Mouse (Mus musculus): ENCODE measurements around the gene Slc45a3. TPM values are rescaled to one million over a fixed set of nuclear protein-coding genes. Genes with fewer than 3 reads are reported as not detected.

The Slc45a3 gene
- polyA plus RNA-seq, 1 experiment from 2014 or later: 8.4 TPM

DNA sequence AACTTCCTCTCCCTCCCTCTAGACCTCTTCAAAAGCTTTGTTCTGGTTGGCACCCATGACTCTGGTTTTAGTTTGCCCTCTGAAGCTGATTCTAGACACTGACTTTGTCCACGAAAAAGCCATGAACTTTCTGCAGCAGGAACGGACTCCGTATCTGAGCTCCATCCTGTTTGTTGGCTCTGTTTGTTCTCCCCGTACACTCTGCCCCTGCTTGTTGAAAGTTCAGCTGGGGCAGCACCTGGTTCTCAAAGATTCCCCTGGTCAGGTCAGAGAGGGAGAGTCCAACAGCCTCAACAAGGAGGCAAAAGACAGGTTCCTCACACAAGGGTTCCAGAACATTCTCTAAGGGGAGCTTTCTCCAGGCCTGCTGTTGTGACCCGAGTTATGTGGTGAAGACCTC is 5.4 kb upstream of the Slc45a3 start:
- Histone ChIP-seq H3K4me1 (replicated peaks; ENCODE audit: control insufficient read depth, insufficient read depth, low read length) (no peaks in the 10 kb centered on the region; the same call in 1 of the 2 replicates), H3K27ac (ENCODE audit: low read depth, low read length) (no peak overlapping the region), H3K4me3 (ENCODE audit: low read depth, low read length) (no peak overlapping the region), H3K36me3 (ENCODE audit: control insufficient read depth, insufficient read depth, low read length) (no peaks in the 10 kb centered on the region), H3K9ac (ENCODE audit: low read length) (no peak overlapping the region), H3K27me3 (ENCODE audit: control insufficient read depth, insufficient read depth, low read length) (0 out of 2 replicates have a peak, but pooled peaks cover 2% of the 10 kb centered on the region), H3K4me2 (ENCODE audit: low read depth, low read length, severe bottlenecking) (no peak overlapping the region), H3K9me3 (ENCODE audit: control insufficient read depth, low read length) (no peaks in the 10 kb centered on the region)
- DNase-seq (ENCODE audit: low spot score): no peak
- ATAC-seq (replicated peaks; ENCODE audit: low FRiP score): no peak
- 85% methylated on average over 5 of the region's 5 CpGs for WGBS

DNA sequence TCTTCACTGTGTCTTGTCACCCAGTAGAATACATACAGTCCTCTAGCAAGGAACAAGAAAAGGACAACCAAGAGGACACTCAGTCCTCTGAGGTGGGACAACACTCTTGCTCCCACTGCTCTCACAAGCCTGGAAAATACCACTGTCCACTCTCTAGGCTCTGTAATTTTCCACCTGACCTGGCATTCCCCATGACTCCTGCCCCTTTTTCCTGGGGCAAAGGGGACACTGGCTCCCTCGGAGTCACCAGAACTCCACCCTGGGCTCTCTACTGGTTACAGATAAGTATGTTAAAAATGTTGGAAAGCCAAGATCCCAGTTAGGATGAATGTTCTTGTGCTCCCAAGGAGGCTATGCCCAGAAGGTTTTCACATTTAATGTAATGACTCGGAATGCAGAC is 1.8 kb upstream of the Slc45a3 start:
- WGBS: 58% methylated on average over 2 of the region's 2 CpGs
- Histone ChIP-seq H3K4me1 (replicated peaks; ENCODE audit: control insufficient read depth, insufficient read depth, low read length) (peaks cover 14% of the 10 kb centered on the region; the same call in 1 of the 2 replicates), H3K36me3 (ENCODE audit: control insufficient read depth, insufficient read depth, low read length) (no peaks in the 10 kb centered on the region), H3K9ac (ENCODE audit: low read length) (no peak overlapping the region), H3K27ac (ENCODE audit: low read depth, low read length) (no peak overlapping the region), H3K4me2 (ENCODE audit: low read depth, low read length, severe bottlenecking) (no peak overlapping the region), H3K27me3 (ENCODE audit: control insufficient read depth, insufficient read depth, low read length) (peaks cover 10% of the 10 kb centered on the region; the same call in 1 of the 2 replicates), H3K4me3 (ENCODE audit: low read depth, low read length) (no peak overlapping the region), H3K9me3 (ENCODE audit: control insufficient read depth, low read length) (no peaks in the 10 kb centered on the region)
- DNase-seq (ENCODE audit: low spot score): no peak
- no peak for ATAC-seq (replicated peaks; ENCODE audit: low FRiP score)

DNA sequence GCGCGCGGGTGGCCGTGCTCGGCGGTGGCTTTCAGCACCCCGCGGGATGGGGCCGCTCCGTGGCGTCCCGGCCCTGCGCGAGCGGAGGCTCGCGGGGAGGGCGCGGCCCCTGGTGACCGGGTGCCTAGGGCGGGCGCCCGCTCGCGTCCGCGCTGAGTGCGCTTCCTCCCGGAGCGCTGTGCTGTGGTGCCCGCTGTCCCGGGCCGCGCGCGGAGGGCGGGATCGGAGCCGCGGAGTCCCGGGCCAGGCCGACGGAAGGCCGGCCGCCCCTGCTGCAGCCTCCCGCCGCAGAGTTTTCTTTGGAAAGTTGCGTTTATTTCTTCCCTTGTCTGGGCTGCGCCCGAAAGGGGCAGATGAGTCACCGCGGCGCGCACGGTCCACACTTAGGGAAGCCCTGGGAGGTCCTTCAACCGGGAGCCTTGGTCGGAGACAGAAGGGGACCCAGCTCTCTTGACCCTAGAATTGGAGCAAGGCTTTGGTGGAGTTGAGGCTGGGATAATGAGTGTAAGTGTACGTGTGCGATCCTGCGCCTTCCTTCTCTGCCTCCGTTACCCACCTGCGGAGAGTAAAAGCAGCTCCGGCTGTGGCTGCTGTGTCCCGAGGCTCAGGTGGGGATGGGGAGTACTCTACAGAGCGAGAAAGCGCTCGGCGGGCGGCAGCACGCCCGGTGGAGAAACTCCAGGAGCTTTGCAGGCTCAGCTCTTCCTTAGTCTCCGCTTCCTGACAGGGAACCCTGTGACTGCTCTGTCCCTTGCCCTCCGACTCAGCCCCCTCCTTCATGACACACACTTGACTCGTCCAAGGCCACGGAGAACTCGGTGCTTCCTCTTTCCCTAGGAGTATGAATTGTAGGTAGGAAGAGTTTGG is 551 bp downstream of the Slc45a3 start:
- Histone ChIP-seq H3K27ac (ENCODE audit: low read depth, low read length) (no peak overlapping the region), H3K4me2 (ENCODE audit: low read depth, low read length, severe bottlenecking) (peak overlapping the region; percentile 96), H3K4me3 (ENCODE audit: low read depth, low read length) (peak overlapping the region; percentile 82), H3K4me1 (replicated peaks; ENCODE audit: control insufficient read depth, insufficient read depth, low read length) (peaks cover 20% of the 10 kb centered on the region; the same call in 1 of the 2 replicates), H3K27me3 (ENCODE audit: control insufficient read depth, insufficient read depth, low read length) (peaks cover 10% of the 10 kb centered on the region; the same call in 1 of the 2 replicates), H3K9me3 (ENCODE audit: control insufficient read depth, low read length) (no peaks in the 10 kb centered on the region), H3K9ac (ENCODE audit: low read length) (peak overlapping the region; percentile 79), H3K36me3 (ENCODE audit: control insufficient read depth, insufficient read depth, low read length) (no peaks in the 10 kb centered on the region)
- ATAC-seq (replicated peaks; ENCODE audit: low FRiP score) (peak; percentile 76), DNase-seq (ENCODE audit: low spot score) (peak; percentile 58)
- under 1% methylated on average over 70 of the region's 76 CpGs for WGBS

DNA sequence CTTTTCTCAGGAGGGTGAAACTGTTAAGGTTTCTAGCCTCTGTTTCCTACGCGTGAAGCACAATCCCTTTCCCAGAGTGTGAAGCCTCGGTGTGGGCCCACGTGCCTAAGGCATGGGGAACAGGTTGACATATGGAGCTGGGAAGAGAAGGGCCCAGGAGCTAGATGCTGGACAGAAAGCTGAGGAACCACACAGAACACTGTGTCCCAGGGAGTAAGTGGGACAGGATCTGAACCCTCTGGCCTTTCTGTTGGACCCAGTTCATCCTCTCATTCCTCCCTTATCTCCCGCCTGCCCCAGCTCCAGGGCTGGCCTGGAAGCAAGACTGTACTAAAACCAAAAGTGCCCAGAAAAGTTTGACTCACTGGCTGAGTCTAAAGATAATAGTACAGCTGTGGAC is 1.3 kb downstream of the Slc45a3 start:
- peaks cover 10% of the 10 kb centered on the region; the same call in 1 of the 2 replicates for H3K27me3 ChIP-seq (ENCODE audit: control insufficient read depth, insufficient read depth, low read length)
- no peaks in the 10 kb centered on the region for H3K9me3 ChIP-seq (ENCODE audit: control insufficient read depth, low read length)
- peak overlapping the region; percentile 82 for H3K4me3 ChIP-seq (ENCODE audit: low read depth, low read length)
- DNase-seq (ENCODE audit: low spot score): no peak
- H3K36me3 ChIP-seq (ENCODE audit: control insufficient read depth, insufficient read depth, low read length): no peaks in the 10 kb centered on the region
- H3K9ac ChIP-seq (ENCODE audit: low read length): peak overlapping the region; percentile 79; the same call in 1 of the 2 replicates
- H3K4me1 ChIP-seq (replicated peaks; ENCODE audit: control insufficient read depth, insufficient read depth, low read length): peaks cover 20% of the 10 kb centered on the region; the same call in 1 of the 2 replicates
- ATAC-seq (replicated peaks; ENCODE audit: low FRiP score): no peak
- 27% methylated on average over 5 of the region's 5 CpGs for WGBS
- peak overlapping the region; percentile 96 for H3K4me2 ChIP-seq (ENCODE audit: low read depth, low read length, severe bottlenecking)
- no peak overlapping the region for H3K27ac ChIP-seq (ENCODE audit: low read depth, low read length)

DNA sequence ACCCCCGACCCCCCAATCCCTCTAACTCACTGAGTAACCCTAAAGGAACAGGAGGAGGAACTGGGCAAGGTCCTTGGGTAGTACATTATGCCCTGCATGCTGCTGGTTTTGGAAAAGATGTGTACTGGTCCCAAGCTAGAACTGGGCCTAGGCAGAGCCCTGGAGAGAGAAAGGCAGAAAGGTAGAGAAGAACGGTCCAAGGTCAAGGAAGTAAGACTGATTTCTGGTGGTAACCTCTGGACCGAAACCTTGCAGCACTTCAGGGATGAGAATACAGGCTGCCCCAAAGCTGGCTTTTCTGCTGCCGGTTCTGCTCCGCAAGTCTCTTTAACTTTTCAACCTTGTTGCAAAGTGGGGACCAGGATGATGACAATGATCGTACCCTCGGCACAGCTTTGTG is 1.8 kb downstream of the Slc45a3 start:
- WGBS: 69% methylated on average over 7 of the region's 7 CpGs
- no peak overlapping the region for H3K4me2 ChIP-seq (ENCODE audit: low read depth, low read length, severe bottlenecking)
- H3K9ac ChIP-seq (ENCODE audit: low read length): no peak overlapping the region
- H3K27ac ChIP-seq (ENCODE audit: low read depth, low read length): no peak overlapping the region
- H3K4me1 ChIP-seq (replicated peaks; ENCODE audit: control insufficient read depth, insufficient read depth, low read length): peaks cover 20% of the 10 kb centered on the region; the same call in 1 of the 2 replicates
- no peak for DNase-seq (ENCODE audit: low spot score)
- ATAC-seq (replicated peaks; ENCODE audit: low FRiP score): no peak
- H3K27me3 ChIP-seq (ENCODE audit: control insufficient read depth, insufficient read depth, low read length): peaks cover 10% of the 10 kb centered on the region; the same call in 1 of the 2 replicates
- no peaks in the 10 kb centered on the region for H3K36me3 ChIP-seq (ENCODE audit: control insufficient read depth, insufficient read depth, low read length)
- H3K9me3 ChIP-seq (ENCODE audit: control insufficient read depth, low read length): no peaks in the 10 kb centered on the region
- no peak overlapping the region for H3K4me3 ChIP-seq (ENCODE audit: low read depth, low read length)

DNA sequence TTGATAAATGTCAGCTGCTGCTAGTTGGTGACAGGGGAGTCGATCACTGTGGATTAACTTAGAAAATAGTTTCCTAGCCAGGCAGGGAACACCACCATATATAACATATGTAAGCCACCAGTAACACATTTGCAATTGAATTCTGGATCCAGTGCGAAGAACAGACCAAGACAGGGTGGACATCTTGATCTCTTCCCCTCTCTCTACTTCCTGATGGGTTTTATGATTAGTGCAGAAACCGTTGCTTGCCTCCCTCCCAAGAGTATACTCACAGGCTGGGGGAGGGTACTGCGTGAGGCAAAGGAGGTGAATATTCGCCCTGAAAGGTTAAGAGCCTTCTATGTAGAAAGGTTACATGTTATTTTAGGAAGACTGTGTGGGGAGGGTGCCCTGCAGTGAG is 3.1 kb downstream of the Slc45a3 start:
- no peak for ATAC-seq (replicated peaks; ENCODE audit: low FRiP score)
- H3K4me3 ChIP-seq (ENCODE audit: low read depth, low read length): no peak overlapping the region
- no peaks in the 10 kb centered on the region for H3K36me3 ChIP-seq (ENCODE audit: control insufficient read depth, insufficient read depth, low read length)
- no peak overlapping the region for H3K27ac ChIP-seq (ENCODE audit: low read depth, low read length)
- no peak overlapping the region for H3K9ac ChIP-seq (ENCODE audit: low read length)
- peaks cover 27% of the 10 kb centered on the region; the same call in 1 of the 2 replicates for H3K4me1 ChIP-seq (replicated peaks; ENCODE audit: control insufficient read depth, insufficient read depth, low read length)
- WGBS: 46% methylated on average over 5 of the region's 5 CpGs
- no peak for DNase-seq (ENCODE audit: low spot score)
- peaks cover 10% of the 10 kb centered on the region; the same call in 1 of the 2 replicates for H3K27me3 ChIP-seq (ENCODE audit: control insufficient read depth, insufficient read depth, low read length)
- no peaks in the 10 kb centered on the region for H3K9me3 ChIP-seq (ENCODE audit: control insufficient read depth, low read length)
- H3K4me2 ChIP-seq (ENCODE audit: low read depth, low read length, severe bottlenecking): no peak overlapping the region

DNA sequence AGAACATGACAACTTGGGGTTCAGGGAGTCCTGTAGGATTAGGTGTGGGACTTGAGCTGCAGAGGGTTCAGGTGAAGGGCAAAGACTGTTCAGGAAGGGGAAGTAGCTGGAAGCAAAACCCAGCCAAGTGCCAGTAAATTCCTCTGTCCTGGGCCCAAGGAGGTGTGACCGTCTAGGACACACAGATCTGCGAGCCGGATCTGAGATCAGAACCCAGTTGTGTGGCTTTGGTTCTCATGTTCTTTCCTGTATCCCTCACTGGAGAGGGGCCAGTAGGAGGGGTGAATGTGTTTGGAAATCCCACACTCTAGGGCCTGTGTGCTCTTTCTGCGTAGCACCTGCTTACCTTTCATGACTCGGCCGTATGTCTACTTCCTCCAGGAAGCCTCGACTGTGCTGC is 4.6 kb downstream of the Slc45a3 start:
- 82% methylated on average over 7 of the region's 7 CpGs for WGBS
- no peak for ATAC-seq (replicated peaks; ENCODE audit: low FRiP score)

DNA sequence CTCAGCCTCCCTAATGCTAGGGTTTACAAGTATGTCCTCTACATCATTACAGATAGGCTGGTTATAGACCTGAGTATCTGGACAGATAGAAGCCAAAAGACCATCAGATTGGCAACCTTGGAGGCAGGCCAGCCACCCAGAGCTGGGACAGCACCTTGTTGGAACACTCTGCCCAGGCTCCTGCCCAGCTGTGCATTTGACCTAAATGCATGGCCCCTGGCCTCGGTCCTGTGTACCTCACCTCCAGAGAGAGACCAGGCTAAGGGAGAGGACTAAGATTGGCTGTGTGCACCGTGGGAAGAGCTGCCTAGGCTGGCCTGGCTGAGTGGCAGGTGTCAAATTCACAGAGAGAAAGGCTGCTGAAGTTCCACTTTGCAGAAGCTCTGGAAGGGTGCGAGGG is 5.8 kb downstream of the Slc45a3 start:
- no peak overlapping the region for H3K4me2 ChIP-seq (ENCODE audit: low read depth, low read length, severe bottlenecking)
- 30% methylated on average over 3 of the region's 3 CpGs for WGBS
- peaks cover 9% of the 10 kb centered on the region; the same call in 1 of the 2 replicates for H3K27me3 ChIP-seq (ENCODE audit: control insufficient read depth, insufficient read depth, low read length)
- no peaks in the 10 kb centered on the region for H3K9me3 ChIP-seq (ENCODE audit: control insufficient read depth, low read length)
- H3K4me3 ChIP-seq (ENCODE audit: low read depth, low read length): no peak overlapping the region
- H3K27ac ChIP-seq (ENCODE audit: low read depth, low read length): no peak overlapping the region
- ATAC-seq (replicated peaks; ENCODE audit: low FRiP score) (no peak), DNase-seq (ENCODE audit: low spot score) (no peak)
- H3K4me1 ChIP-seq (replicated peaks; ENCODE audit: control insufficient read depth, insufficient read depth, low read length): peaks cover 51% of the 10 kb centered on the region
- H3K9ac ChIP-seq (ENCODE audit: low read length): no peak overlapping the region
- no peaks in the 10 kb centered on the region for H3K36me3 ChIP-seq (ENCODE audit: control insufficient read depth, insufficient read depth, low read length)

More for the DNA sequence above, 4.6 kb downstream of the Slc45a3 start:
- no peak overlapping the region for H3K9ac ChIP-seq (ENCODE audit: low read length)
- H3K27me3 ChIP-seq (ENCODE audit: control insufficient read depth, insufficient read depth, low read length): peaks cover 9% of the 10 kb centered on the region; the same call in 1 of the 2 replicates
- H3K4me3 ChIP-seq (ENCODE audit: low read depth, low read length): no peak overlapping the region
- no peak overlapping the region for H3K4me2 ChIP-seq (ENCODE audit: low read depth, low read length, severe bottlenecking)
- no peak overlapping the region for H3K27ac ChIP-seq (ENCODE audit: low read depth, low read length)
- DNase-seq (ENCODE audit: low spot score): no peak
- H3K36me3 ChIP-seq (ENCODE audit: control insufficient read depth, insufficient read depth, low read length): no peaks in the 10 kb centered on the region
- H3K4me1 ChIP-seq (replicated peaks; ENCODE audit: control insufficient read depth, insufficient read depth, low read length): peaks cover 40% of the 10 kb centered on the region
- H3K9me3 ChIP-seq (ENCODE audit: control insufficient read depth, low read length): no peaks in the 10 kb centered on the region
